Mouse (Mus musculus) megakaryocyte, embryonic 14.5 days (primary cell): ENCODE measurements at regions not wholly inside any gene's neighbourhood (a gene's known extent, or its start where the extent isn't known, plus 50 kb on each side); places are given as distances from the start of the nearest gene placed in this dataset.

ENCODE experiments used
- FLI1 ChIP-seq: IDR thresholded peaks from 2 replicates; pipeline ENCODE4 v1.6.1; 2012; ENCODE audit warnings: low read length, inconsistent platforms, mixed read lengths
- GATA1 ChIP-seq: IDR thresholded peaks from 3 replicates; pipeline ENCODE4 v1.6.1; 2012; ENCODE audit warnings: mixed read lengths, low read length, inconsistent platforms, borderline replicate concordance

DNA sequence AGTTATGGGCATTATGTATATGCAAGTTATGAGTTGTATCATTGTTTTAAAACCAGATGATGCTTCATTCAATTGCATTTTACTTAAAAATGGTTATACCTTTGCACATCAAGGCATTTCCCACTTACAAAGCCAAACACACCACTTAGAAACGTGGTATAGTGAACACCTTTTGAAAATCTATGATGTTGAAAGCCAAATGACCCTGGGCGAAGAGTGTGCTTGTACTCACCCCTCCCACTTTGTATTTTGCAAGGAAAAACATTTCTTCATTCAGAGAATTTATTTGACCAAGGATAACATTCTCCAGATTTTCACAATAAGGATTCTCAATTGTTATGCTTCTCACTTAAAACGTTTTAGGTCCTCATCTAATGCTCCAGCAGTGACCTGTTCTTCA is 1693.5 kb upstream of the Gm7489 start:
- TF ChIP-seq GATA1: no peak
- no peak for TF ChIP-seq FLI1
